Mouse (Mus musculus): ENCODE measurements around the gene Klhl29.

DNA sequence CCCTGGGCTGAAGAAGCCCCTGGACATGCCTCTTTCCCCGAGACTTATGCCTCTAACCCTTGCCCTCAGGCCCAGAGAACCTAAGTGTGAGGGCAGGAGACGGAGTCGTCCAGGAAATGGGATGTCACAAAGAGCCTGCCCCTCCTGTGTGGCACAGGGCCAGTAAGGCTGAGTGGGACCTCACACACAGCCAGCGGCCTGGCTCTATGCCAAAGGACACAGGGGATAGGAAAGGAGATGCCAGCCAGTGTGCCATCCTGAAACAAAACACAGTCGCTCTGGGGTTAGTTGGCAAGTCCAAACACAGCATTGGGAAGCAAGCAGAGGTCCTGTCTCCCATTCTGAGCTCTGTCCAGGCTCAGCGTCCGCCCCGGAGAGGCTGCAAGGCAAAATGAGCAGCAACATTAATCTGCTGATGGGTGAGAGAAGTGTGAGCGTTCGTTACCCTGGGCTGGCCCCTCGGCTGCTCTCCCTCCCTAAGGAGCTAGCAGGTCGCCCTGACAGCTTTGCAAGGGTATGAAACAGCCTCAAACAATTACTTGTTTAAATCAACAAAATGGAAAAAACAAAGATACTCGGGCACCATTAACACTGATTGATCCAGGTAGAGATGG lies 274.0 kb downstream of the Klhl29 start:
- TF ChIP-seq CTCF (IDR thresholded peaks at IDR 0.05; ENCODE audit: control insufficient read depth, insufficient read depth, insufficient read length): no peak
- no peak for TF ChIP-seq MAX (IDR thresholded peaks at IDR 0.05)

All from C2C12 (cell line).